Mouse (Mus musculus) R1 (cell line): ENCODE data around the gene Plpp3.

Experiments
- DNase-seq: peaks from one replicate; pipeline ENCODE4 v3.0.0-alpha.2; 2018; ENCODE audit warnings: low read depth, low spot score

Plpp3 gene

DNA sequence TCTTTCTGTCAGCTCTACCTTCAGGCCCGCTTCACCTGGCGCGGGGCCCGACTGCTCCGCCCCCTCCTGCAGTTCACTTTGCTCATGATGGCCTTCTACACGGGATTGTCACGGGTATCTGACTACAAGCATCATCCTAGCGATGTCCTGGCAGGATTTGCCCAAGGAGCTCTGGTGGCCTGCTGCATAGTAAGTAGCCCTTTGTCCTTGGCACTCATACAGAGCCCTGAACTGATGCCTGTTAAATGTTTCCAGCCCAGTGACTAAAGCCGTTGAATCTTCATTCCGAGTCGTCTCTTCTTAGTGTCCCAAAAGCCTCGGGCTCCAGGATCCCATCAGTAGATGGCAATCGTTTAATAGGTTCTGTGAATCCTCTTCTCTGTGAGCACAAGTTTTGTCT is 62.2 kb downstream of the Plpp3 start:
- DNase-seq = no peak

GRCm38 (mm10) chr4:105220849-105221248 is 63.7 kb downstream of the Plpp3 start:
- no peak for DNase-seq

DNA sequence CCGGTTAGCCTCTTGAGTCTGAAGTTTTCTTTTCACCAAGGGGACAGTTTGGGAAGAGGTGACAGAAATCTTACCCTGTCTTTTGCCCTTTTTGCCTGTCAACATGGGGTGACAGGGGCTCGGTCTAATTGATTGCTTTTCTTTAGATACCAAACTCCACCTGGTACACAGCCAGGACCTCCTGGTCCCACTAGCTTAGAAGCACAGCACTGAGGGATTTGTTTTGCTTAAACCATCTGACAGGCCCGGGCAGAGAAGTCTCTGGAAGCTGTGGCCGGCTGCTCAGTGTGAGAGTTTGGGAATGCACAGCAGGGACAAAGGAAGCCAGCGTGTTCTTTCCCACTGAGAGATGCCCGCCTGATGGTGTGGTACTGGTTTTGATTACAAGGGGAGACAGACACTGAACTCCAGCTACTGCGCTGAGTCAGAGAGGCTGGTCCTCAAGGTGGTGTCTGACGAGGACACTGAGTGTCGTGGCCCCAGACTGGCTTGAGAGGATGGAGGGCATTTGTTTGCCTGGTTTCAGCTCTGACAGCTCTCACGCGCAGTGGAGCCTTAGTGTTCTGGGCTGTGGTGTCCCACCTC is 64.2 kb downstream of the Plpp3 start:
- no peak for DNase-seq

DNA sequence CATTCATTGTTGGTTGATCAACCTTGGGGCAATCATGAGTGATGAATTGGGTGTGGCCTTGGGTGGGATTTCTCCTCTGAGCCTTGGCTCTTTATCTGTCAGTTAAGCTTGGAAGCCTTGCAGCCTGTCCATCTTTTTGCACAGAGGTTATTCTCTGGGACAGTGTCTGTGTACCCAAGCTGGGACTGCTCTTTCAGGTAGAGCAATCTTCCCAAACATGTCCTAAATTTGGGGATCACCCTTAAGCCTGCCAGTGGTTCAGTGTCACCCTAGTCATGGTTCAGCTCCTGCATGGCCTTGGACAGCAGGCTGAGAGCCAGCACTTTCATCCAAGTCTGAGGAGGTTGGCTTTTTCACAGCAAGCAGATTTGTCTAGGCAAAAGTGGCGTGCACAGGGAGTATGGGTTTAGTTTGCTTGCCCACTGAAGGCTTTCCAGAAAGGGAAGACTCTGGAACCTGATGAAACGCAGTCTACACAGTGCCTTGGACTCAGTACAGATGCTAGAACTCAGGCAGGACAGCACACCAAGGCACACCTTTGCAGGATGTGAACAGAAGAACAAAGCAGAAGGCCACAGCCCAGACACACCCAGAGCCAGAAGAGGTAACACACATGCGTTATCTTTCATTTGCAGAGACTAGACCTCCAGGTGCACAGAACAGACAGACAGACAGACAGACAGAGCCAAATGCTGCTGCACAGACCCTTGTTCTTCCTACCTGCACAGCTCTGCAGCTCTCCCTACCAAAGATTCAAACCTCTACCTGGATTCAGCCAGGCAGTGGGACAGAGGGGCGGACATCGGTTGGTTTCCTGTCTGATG is 66.2 kb downstream of the Plpp3 start:
- DNase-seq = peak; percentile 79

GRCm38 (mm10) chr4:105223925-105224300 is 66.8 kb downstream of the Plpp3 start:
- peak; percentile 99 for DNase-seq

DNA sequence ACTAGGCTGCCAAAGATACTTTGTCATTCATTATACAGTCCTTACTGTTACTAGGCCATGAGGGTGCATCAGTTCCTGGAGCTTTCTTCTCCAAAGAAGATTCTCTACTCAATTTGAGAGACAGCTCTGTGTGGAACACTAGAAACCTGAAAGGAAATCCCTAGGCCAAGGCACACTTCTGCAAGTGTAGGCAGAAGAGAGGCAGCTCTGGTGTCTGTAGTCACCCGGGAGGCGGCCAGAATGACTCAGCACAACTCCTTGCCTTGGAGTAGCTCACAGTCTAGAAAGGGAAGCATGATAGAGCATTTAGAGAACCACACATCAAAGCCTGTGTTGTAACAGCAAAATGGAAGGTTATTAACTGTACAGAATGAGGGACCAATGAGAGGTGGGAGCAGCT is 68.4 kb downstream of the Plpp3 start:
- peak; percentile 80 for DNase-seq

DNA sequence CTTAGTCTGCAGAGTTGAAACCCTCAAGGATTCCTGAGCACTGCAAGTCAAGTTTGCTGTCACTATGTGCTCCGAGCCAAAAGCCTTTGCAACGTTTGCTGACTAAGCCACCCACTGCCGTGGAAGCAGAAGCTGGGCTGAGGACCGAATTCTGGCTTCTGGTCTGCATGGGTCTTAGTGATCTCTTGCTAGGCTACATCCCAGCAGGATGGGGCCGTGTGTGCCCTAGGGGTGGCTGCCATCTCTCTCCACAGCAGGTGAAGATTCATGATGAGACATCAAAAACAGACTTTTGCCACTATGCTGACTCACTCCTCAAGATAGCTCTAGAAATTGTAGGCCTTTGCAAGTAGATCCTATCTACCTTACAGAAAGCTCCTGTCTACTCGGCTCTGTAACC is 69.2 kb downstream of the Plpp3 start:
- no peak for DNase-seq

GRCm38 (mm10) chr4:105230127-105230526 is 73.0 kb downstream of the Plpp3 start:
- no peak for DNase-seq

DNA sequence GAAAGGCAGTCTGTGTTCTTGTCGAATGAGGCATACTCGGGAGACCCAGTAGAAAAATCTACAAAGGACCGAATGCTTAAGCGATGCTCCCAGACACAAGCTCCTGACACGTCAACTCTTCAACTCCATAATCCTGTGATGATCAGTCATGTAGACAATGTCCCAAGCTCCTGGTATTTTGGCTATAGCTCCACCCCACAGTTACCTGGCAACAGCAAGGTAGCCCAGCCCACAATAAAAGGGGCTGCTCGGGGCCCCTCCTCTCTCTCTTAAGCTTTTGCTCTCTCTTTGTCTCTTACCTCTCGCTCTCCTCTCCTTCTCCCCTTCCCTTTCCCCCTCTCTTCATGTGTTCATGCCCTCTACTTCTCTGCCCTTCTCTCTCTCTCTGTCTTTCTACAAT is 83.1 kb downstream of the Plpp3 start:
- peak; percentile 86 for DNase-seq

- no peak for DNase-seq
Measured at GRCm38 (mm10) chr4:105244931-105245330, 87.8 kb downstream of the Plpp3 start.

- DNase-seq = peak; percentile 90
Measured at GRCm38 (mm10) chr4:105245479-105245944, 88.4 kb downstream of the Plpp3 start.

GRCm38 (mm10) chr4:105246331-105246730 is 89.2 kb downstream of the Plpp3 start:
- DNase-seq = no peak

GRCm38 (mm10) chr4:105248161-105248560 is 91.0 kb downstream of the Plpp3 start:
- DNase-seq = no peak

DNA sequence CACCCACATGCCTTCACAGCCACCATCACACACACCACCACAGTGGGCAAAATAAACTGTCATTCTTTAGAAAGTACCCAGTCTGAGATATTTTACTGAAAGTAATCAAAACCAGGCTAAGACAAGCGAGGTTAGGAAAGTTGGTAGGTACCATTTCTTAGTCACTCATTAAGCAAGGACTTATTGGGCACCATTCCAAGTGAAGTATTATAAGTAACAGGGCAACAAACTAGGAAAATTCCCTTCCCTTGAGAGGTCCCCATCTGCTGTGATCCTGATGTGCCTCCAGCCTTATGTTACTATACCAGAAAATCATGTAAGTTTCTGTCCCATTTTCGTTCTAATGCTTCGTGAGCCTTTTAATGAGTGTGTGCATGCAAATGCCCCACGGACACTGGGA is 92.1 kb downstream of the Plpp3 start:
- DNase-seq = no peak

- no peak for DNase-seq
Measured at GRCm38 (mm10) chr4:105250946-105251345, 93.8 kb downstream of the Plpp3 start.

- DNase-seq = no peak
Measured at GRCm38 (mm10) chr4:105252044-105252443, 94.9 kb downstream of the Plpp3 start.

DNA sequence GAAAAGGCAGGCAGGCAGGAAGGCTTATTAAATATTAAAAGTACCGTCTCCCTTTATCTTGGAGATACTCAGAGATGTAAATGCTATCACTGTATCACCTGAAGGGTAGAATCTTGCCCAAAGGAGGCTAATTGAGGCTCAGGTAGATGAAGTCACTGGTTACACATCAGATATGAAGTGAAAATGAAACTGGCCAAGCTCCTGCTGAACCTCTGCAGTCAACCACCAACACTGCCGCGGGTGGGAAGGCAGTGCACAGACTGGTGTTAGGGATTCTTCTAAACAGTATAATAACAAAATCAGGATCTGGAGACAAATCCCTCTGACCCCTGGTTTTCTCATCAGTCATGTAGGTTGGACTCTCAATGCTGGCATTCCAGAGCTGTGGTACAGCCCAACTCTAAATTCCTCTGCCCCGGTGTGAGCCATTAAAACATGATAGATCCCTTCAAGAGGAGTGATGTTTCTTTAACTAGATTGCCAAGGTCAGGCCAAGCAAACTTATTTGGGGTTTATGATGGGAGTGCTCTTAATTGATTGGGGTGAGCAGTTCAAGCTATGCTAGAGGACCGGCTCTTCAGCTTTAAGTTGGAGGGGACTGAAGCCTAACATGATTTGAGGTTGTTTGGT is 95.5 kb downstream of the Plpp3 start:
- DNase-seq = peak; percentile 41

DNA sequence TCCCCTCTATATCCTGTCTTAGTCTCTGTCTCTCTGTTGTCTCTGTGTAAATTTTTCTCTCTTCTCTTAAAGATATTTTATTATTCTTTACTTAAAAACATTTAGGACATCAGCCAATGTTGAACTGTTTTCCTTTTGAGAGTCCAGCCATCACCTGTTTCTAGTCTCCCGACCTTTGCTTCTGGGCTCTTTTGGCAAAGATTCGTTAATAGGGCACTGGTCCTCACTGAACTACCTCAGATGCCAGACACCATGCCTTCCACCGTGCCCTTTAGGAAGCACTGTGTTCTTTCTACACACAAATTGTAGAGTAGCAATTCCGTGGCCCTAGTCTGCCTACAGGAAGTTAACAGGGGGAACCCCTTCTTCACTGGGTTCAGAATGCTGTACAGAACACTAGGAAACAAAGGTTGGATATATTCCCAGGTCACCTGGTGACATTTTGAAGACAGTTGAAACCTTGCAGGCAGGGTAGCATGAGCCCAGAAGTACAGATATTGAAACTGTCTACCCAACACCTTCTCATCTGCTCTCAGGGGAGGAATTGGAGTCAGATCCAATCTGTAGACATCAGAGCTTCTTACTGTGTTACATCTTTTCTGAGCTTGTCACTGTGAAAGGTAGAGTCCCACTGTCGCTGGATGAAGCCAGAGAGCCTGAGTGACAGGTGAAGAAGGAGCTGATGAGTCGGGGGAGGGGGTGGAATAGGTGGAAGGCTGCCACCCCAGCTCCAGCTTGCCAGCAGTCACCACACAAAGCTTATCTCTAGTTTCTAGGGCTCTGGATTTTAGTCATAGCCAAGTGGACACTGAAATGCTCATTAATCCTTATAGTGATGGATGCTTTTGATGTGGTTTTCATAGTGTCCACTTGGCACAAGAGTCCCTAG is 96.5 kb downstream of the Plpp3 start:
- no peak for DNase-seq

GRCm38 (mm10) chr4:105254365-105254764 is 97.2 kb downstream of the Plpp3 start:
- no peak for DNase-seq

- DNase-seq = no peak
Measured at GRCm38 (mm10) chr4:105255185-105255584, 98.0 kb downstream of the Plpp3 start.

GRCm38 (mm10) chr4:105257667-105258560 is 100.8 kb downstream of the Plpp3 start:
- DNase-seq = no peak
